ENCODE assay signal across 23 mouse cellular contexts in the genomic region with DNA sequence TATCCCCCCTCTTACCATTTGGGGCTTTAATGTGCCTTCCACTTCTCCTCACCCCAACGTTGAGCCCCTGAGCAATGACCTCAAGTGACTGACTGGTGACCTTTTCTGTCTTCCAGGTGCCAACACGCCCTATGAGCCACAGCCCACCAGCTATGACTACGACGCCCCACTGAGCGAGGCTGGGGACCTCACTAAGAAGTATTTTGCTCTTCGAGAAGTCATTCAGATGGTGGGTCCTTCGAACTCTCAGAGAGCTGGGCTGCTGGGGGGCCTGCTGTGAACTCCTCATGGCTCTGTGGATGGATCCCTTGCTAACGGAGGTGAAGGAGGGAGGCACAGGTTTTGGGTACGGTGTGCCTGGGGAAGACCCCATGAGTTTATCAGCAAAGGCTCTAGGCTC.
"Had no signal": no experiment of that assay in that cellular context is flagged by ENCODE, and none has a peak within 500 bp of the region (broad histone marks: within the 10 kb centered on the region; RNA-seq: fewer than 3 reads in every experiment).

No protein-coding gene starts in this region.

- DNase-seq: forebrain, postnatal 0 days; gastrocnemius, postnatal 14 days; gastrocnemius, postnatal 36 days; heart, adult 11 months; heart, adult 2 months; heart, postnatal 10 days; kidney, adult 18-20 months; kidney, adult 8-10 months; kidney, postnatal 10 days; kidney, postnatal 25 days; layer of hippocampus, adult 9-11 months; left cerebral cortex, postnatal 4 days had no signal

- H3K4me3 ChIP-seq: heart, adult 2 months; heart, embryonic 13.5 days; heart, embryonic 15.5 days; hindbrain, embryonic 13.5 days; hindbrain, embryonic 15.5 days; intestine, embryonic 15.5 days; left cerebral cortex, adult 2 months; limb, embryonic 13.5 days; limb, embryonic 15.5 days had no signal

- H3K4me1 ChIP-seq: hindbrain, embryonic 13.5 days; hindbrain, embryonic 15.5 days; intestine, embryonic 15.5 days; limb, embryonic 13.5 days; limb, embryonic 15.5 days had no signal

- H3K27me3 ChIP-seq: heart, embryonic 13.5 days; heart, embryonic 15.5 days; hindbrain, embryonic 13.5 days; hindbrain, embryonic 15.5 days; intestine, embryonic 15.5 days; limb, embryonic 13.5 days; limb, embryonic 15.5 days had no signal

- H3K27ac ChIP-seq: heart, adult 2 months; heart, embryonic 13.5 days; heart, embryonic 15.5 days; hindbrain, embryonic 13.5 days; hindbrain, embryonic 15.5 days; hindbrain, postnatal 0 days; intestine, embryonic 15.5 days; left cerebral cortex, adult 2 months; limb, embryonic 13.5 days; limb, embryonic 15.5 days had no signal

- H3K9ac ChIP-seq: forebrain, postnatal 0 days; heart, embryonic 13.5 days; heart, embryonic 15.5 days; hindbrain, embryonic 13.5 days; hindbrain, embryonic 15.5 days; intestine, embryonic 15.5 days; limb, embryonic 13.5 days; limb, embryonic 15.5 days had no signal

- H3K36me3 ChIP-seq: heart, embryonic 15.5 days; intestine, embryonic 15.5 days had no signal

- H3K9me3 ChIP-seq: heart, embryonic 13.5 days; heart, embryonic 15.5 days; hindbrain, embryonic 13.5 days; hindbrain, embryonic 15.5 days; intestine, embryonic 15.5 days; limb, embryonic 13.5 days; limb, embryonic 15.5 days had no signal

- ATAC-seq: forebrain, postnatal 0 days; hindbrain, postnatal 0 days; intestine, embryonic 15.5 days; intestine, postnatal 0 days had no signal

- H3K4me2 ChIP-seq: heart, embryonic 11.5 days; heart, embryonic 13.5 days; heart, embryonic 15.5 days; hindbrain, embryonic 13.5 days; hindbrain, embryonic 15.5 days; intestine, embryonic 15.5 days; limb, embryonic 13.5 days; limb, embryonic 15.5 days had no signal
